Mouse (Mus musculus) fat pad, adult 2 months (tissue): ENCODE measurements around the gene Wdr46.
A peak's percentile ranks its signal among the peaks of the same experiment; 100 is the strongest.

Experiments used
- DNase-seq: peaks from one replicate; pipeline ENCODE4 v3.0.0-alpha.2; 2011; ENCODE audit warnings: low read depth, low spot score; ENCODE audit errors: extremely low read depth

Wdr46 gene

GRCm38 (mm10) chr17:33911052-33911812, 29.2 kb upstream of the Wdr46 start:
- DNase-seq, result no peak

- no peak for DNase-seq
Observed at GRCm38 (mm10) chr17:33911813-33912414, 28.5 kb upstream of the Wdr46 start.

GRCm38 (mm10) chr17:33913264-33913663, 27.2 kb upstream of the Wdr46 start:
- no peak for DNase-seq

- no peak for DNase-seq
Observed at GRCm38 (mm10) chr17:33913905-33914304, 26.6 kb upstream of the Wdr46 start.

- DNase-seq, result no peak
Observed at GRCm38 (mm10) chr17:33914969-33915391, 25.5 kb upstream of the Wdr46 start.

GRCm38 (mm10) chr17:33915671-33916250, 24.7 kb upstream of the Wdr46 start, which contains the start of the genes Tapbp and Zbtb22:
Gene Tapbp, plus strand, starts transcription at chr17:33915899.
Gene Zbtb22, plus strand, starts transcription at chr17:33915904.
- peak; percentile 89 for DNase-seq

- DNase-seq, result no peak
Observed at GRCm38 (mm10) chr17:33916294-33916693, 24.2 kb upstream of the Wdr46 start.

GRCm38 (mm10) chr17:33916847-33917655, 23.4 kb upstream of the Wdr46 start:
- no peak for DNase-seq

- DNase-seq, result no peak
Observed at GRCm38 (mm10) chr17:33917656-33918292, 22.7 kb upstream of the Wdr46 start.

GRCm38 (mm10) chr17:33918293-33919203, 21.9 kb upstream of the Wdr46 start:
- no peak for DNase-seq

- DNase-seq, result no peak
Observed at GRCm38 (mm10) chr17:33919351-33920281, 20.8 kb upstream of the Wdr46 start.

- DNase-seq, result no peak
Observed at GRCm38 (mm10) chr17:33920282-33921097, 20.0 kb upstream of the Wdr46 start.

GRCm38 (mm10) chr17:33921361-33921760, 19.1 kb upstream of the Wdr46 start:
- no peak for DNase-seq

GRCm38 (mm10) chr17:33924577-33925283, 15.7 kb upstream of the Wdr46 start:
- no peak for DNase-seq

- no peak for DNase-seq
Observed at GRCm38 (mm10) chr17:33925406-33926116, 14.9 kb upstream of the Wdr46 start.

- DNase-seq, result no peak
Observed at GRCm38 (mm10) chr17:33926207-33926932, 14.1 kb upstream of the Wdr46 start.
